Mouse (Mus musculus): ENCODE measurements around the gene Map3k1. TPM values are rescaled to one million over a fixed set of nuclear protein-coding genes. Genes with fewer than 3 reads are reported as not detected.
A peak's percentile ranks its signal among the peaks of the same experiment; 100 is the strongest.

Gene Map3k1
- polyA plus RNA-seq, 1 experiment = 11.1 TPM

DNA sequence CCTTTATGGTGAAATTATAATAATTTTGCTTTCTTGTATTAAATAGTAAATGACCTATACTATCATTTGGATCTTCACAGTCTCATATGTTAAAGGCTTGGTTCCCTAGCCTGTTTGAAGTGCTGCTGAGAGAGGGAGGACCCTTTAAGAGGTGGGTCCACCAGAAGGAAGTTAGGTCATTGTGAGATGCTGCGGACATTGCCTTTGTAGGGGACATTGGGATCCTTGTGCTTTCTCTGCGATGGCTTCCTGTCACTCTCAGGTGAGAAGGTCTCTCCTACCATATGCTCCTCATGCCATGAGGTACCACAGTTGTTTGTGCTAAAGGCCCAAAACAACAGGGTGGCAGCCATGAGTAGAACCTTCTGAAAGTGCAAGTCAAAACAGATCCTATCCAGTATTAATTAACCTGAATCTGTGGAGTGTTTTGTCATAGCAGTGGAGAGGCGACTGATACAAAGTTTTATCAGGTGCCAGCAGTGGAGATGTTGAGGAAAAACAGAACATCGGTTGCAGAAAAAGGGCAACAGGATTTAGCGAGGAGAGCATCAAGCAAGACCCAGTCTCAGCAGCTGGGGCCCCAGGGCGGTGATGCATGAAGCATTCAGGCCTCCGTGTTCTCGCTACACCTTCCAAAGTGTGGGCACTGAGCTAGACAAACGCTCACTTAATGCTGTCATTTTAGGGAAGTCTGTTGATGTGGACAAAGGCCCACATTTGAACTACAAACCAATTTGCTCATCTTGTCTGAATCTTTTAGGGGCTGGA is 11.0 kb upstream of the Map3k1 start:
- H3K4me1 ChIP-seq (ENCODE audit: control insufficient read depth, insufficient read depth, insufficient read length, low read length) = no peaks in the 10 kb centered on the region; the same call in 1 of the 2 replicates
- no peak overlapping the region for H3K4me3 ChIP-seq (ENCODE audit: insufficient read depth, low read depth, low read length)
- H3K27ac ChIP-seq (replicated peaks; ENCODE audit: low read depth, low read length) = no peak overlapping the region

DNA sequence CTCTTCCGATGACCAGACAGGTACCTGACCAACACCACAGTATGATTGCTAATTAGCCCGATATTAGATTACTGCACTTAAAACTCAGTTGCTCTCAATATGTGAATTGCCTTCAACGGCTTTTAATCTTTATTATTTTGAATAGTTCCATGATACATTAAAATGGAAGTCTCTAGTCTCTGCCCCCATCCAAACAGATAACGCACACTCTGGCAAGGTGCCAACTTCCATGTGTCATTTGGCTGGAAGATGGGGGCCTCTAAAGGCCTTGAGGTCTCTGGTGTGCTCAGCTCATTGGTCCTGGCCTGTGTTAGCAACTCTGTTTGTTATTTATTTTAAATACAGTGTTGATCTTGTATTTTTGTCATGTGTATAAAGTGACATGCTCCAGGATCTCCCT is 10.3 kb upstream of the Map3k1 start:
- no peaks in the 10 kb centered on the region; the same call in 1 of the 2 replicates for H3K4me1 ChIP-seq (ENCODE audit: control insufficient read depth, insufficient read depth, insufficient read length, low read length)
- H3K27ac ChIP-seq (replicated peaks; ENCODE audit: low read depth, low read length) = no peak overlapping the region
- H3K4me3 ChIP-seq (ENCODE audit: insufficient read depth, low read depth, low read length) = no peak overlapping the region

DNA sequence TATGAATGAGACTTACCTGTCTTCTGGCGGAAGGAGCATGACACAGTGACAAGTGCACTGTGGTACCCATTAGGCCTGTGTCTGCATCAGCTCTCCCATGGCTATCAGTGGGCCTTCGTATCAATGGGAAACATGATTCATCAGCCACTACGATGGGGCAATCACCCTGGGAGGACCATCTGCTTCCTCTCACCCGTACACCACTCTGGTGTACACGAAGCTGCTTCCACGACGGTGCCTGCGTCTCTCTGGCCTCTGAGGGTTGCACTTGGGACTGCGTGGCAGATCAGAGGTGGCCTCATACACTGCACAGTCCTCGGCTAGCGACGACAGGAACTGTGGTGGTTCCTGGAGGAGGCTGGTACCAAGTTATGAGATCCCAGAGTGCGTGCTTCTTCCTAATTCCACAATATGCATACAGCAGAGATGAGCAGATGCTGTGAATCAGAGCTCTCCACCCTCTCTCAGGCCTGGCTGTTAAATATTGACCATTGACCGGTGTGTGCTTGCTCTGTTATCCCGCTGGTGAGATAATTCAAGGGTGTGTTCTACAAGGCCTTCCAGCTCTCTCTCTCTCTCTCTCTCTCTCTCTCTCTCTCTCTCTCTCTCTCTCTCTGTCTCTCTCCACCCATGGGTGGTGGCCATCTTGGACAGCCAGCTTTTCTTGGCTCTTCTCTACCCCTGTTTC is 9.6 kb upstream of the Map3k1 start:
- Histone ChIP-seq H3K27ac (replicated peaks; ENCODE audit: low read depth, low read length) (no peak overlapping the region), H3K4me1 (ENCODE audit: control insufficient read depth, insufficient read depth, insufficient read length, low read length) (no peaks in the 10 kb centered on the region), H3K4me3 (ENCODE audit: insufficient read depth, low read depth, low read length) (no peak overlapping the region)

DNA sequence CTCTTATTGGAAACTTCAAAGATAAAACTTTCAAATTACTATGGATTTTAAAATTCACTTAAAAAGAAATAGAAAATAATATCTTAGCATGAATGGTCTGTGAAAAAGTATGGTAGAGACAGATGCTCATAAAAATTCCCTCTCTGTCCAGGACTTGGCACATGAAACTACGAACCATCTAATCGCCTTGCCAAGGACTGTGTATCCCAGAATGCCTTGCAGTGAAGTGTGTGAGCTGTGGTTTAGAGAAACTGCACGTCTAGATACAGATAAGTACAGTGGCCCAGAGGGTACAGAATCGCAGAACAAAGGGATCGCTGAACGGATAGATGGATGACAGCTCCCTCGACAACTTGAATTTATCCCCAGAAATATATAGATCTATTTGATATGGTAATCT is 9.0 kb upstream of the Map3k1 start:
- H3K4me3 ChIP-seq (ENCODE audit: insufficient read depth, low read depth, low read length) = no peak overlapping the region
- H3K27ac ChIP-seq (replicated peaks; ENCODE audit: low read depth, low read length) = no peak overlapping the region

DNA sequence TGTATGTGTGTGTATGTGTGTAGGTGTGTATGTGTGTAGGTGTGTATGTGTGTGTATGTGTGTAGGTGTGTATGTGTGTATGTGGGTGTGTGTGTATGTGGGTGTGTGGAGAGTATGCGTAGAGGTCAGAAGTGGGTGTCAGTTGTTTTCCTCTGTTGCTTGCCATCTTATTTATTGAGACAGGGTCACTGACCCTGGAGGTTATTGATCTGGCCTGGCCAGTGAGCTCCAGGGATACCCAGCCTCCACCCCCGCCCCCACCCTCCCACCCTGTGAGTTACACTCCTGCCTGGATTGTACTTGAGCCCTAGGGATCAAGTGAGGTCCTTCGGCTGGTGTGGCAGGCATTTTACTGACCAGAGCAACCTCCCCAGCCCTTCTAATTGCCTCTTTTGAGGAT is 7.6 kb upstream of the Map3k1 start:
- no peaks in the 10 kb centered on the region for H3K4me1 ChIP-seq (ENCODE audit: control insufficient read depth, insufficient read depth, insufficient read length, low read length)
- H3K27ac ChIP-seq (replicated peaks; ENCODE audit: low read depth, low read length) = no peak overlapping the region
- no peak overlapping the region for H3K4me3 ChIP-seq (ENCODE audit: insufficient read depth, low read depth, low read length)

More for the DNA sequence above, 9.0 kb upstream of the Map3k1 start:
- no peaks in the 10 kb centered on the region for H3K4me1 ChIP-seq (ENCODE audit: control insufficient read depth, insufficient read depth, insufficient read length, low read length)

DNA sequence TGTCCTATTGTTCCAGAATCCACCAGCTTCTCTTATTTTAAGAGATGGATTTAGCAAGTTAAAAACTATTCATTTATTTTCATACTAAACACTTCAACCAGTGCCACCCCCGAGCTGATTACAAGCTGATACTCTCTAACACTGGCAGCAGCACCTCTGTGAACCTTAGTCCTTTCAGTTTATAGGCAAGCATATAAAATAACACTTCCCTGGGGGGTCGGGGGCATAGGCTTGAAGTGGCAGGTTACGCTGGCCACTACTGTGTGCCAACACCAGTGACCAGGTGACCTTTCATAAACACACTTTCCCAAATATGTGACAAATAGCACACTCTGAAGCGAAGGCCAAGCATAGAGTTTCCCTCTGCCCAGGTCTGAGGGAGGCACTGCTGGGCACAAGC is 6.7 kb upstream of the Map3k1 start:
- Histone ChIP-seq H3K4me1 (ENCODE audit: control insufficient read depth, insufficient read depth, insufficient read length, low read length) (no peaks in the 10 kb centered on the region), H3K4me3 (ENCODE audit: insufficient read depth, low read depth, low read length) (no peak overlapping the region), H3K27ac (replicated peaks; ENCODE audit: low read depth, low read length) (no peak overlapping the region)

DNA sequence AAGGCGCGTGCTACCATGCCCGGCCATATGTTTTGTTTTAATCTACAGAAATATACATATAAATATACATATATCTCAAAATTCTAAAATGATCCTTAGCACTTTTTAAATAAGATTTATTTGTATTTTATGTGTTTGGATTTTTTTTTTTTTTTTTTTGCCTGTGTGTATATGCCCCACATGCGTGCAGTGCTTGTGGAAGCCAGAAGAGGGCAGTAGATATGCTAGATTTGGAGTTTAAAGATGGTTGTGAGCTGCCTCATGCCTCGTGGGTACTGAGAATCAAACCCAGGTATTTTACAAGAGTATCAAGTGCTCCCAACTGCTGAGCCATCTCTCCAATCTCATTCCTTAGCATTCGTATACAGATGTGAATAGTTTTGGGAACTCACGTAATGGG is 6.2 kb upstream of the Map3k1 start:
- Histone ChIP-seq H3K4me1 (ENCODE audit: control insufficient read depth, insufficient read depth, insufficient read length, low read length) (no peaks in the 10 kb centered on the region), H3K27ac (replicated peaks; ENCODE audit: low read depth, low read length) (no peak overlapping the region), H3K4me3 (ENCODE audit: insufficient read depth, low read depth, low read length) (no peak overlapping the region)

DNA sequence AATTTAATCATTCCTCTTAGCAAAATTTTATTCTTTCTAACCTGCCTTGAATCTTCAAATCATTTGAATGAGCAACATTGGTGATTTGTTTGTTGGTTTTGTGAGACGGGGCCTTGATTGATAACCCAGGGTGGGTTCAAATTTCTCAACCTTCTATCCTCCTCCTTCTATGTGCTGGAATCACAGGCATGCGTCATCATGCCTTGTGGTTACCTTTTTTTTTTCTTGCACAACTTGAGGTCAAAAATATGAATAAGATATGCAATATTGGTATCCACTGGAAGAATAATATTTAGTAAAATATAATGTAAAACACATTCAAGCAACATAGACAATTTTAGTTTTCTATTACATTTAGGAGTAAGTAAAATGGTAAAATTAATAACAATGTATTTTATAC is 3.9 kb upstream of the Map3k1 start:
- Histone ChIP-seq H3K4me1 (ENCODE audit: control insufficient read depth, insufficient read depth, insufficient read length, low read length) (no peaks in the 10 kb centered on the region), H3K4me3 (ENCODE audit: insufficient read depth, low read depth, low read length) (no peak overlapping the region), H3K27ac (replicated peaks; ENCODE audit: low read depth, low read length) (no peak overlapping the region)

DNA sequence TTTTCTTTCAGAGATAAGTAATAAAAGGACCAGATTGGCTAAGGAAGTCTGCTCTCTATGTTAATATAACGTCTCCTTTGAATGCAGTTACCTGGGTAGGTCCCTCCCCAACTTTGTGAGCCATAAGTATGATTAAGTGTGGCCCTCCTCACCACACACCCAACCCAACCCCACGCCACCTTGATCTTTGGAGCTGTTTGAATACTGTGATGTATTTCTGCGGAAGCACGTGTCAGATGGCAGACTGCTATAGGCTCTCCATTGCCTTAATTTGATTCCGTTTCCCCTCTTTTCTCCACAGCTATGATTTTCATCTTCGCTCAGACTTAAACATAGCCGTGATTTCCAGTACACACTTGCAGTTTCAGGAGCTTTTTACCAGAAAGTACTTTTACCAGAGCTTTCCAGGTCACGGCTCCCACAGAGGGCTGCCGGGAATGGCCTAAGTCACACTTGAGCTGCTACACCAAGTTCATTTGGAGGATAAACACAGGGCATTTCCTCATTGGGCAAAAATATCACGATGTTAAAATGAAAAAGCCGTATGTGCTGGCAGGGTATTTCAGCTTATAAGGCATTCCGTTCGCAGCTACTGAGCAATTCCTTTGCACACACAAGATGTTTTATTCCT is 2.3 kb upstream of the Map3k1 start:
- no peaks in the 10 kb centered on the region for H3K4me1 ChIP-seq (ENCODE audit: control insufficient read depth, insufficient read depth, insufficient read length, low read length)
- no peak overlapping the region for H3K4me3 ChIP-seq (ENCODE audit: insufficient read depth, low read depth, low read length)
- no peak overlapping the region for H3K27ac ChIP-seq (replicated peaks; ENCODE audit: low read depth, low read length)

DNA sequence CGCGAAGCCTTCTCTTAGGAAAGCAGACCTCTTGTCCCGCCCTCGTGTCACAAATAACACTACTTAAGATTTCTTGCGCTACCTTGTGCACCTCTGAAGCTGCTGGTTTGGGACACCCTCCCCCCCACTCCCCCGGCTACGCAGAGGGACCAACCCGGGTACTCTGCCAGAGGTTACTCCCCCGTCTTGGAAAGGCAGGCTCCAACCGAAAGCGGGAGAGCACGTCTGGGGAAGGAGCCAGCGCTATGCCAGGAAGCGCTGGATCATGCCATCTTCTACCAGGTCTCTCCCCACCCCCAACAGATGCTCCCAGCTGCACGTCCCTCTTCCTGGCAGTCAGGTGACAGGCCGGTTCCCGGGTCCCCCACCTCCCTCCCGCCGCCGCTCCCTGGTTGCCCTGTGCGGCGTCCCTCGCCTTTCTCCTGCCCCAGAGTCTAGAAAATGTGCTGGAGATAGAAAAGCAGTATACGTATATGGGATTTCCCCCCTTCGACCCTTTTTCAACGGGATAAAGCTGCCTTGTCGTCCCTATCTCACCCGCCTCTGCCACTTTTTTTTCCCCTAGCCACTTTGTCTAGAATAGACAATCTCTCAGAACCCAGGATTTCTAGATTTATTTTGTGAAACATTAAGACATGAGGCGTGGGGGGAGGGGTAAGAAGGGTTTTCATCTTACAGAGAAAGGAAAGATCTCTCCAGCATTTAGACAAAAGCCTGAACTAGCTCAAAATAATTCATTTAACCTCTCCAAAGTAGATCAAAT is 854 bp upstream of the Map3k1 start:
- Histone ChIP-seq H3K4me3 (ENCODE audit: insufficient read depth, low read depth, low read length) (peak overlapping the region; percentile 81), H3K27ac (replicated peaks; ENCODE audit: low read depth, low read length) (peak overlapping the region; percentile 82), H3K4me1 (ENCODE audit: control insufficient read depth, insufficient read depth, insufficient read length, low read length) (peaks cover 9% of the 10 kb centered on the region; the same call in 1 of the 2 replicates)

DNA sequence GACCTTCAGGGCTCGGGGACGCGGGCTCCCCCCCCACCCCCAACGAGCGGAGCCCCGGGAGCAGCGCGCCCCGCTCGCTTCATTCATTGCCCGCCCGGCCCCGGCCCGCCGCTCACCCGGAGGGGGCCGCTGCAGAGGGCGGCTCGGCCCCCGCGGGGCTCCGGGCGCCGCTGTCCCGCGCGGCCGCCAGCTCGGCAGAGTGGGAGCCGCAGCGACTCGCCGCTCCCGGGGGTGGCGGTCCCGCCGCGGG is 481 bp downstream of the Map3k1 start:
- peak overlapping the region; percentile 95 for H3K4me3 ChIP-seq (ENCODE audit: insufficient read depth, low read depth, low read length)
- peaks cover 18% of the 10 kb centered on the region for H3K4me1 ChIP-seq (ENCODE audit: control insufficient read depth, insufficient read depth, insufficient read length, low read length)
- peak overlapping the region; percentile 79 for H3K27ac ChIP-seq (replicated peaks; ENCODE audit: low read depth, low read length)

DNA sequence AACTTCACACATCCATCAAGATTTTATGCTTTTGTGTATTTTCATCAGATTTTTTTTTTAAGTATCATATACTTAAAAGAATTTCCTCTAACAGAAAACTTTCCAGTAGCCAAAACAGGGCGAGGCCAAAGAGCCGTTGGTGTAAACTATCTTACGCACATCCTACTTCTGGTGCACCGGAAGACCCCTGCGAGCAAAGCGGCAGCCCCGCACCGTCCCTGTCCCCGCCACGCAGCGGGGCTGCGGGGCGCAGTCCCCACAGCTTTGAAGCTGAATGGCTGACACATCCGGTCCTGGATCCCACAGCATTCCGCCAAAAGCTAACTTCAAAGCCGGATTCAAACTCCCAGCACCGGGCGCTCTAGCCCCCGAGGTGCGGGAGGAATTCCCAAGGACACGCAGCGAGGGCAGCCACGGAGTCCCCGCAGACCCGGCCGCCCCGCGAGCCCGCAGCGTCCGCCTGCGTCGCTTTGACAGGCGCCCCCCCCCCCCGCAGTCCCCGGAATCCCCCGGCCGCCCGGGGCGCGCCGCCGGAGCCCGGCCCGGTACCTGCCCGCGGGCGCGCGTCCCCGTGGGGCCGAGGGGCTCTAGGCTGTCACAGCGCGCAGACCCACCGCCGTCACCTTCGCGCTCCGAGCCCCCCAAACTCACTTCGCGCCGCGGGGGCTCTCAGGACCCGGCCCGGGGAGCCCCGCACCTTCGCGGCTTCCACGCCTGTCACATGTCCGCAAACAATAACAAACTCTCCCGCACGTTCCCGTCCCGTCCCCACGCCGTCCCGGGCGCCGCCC is 1.0 kb downstream of the Map3k1 start:
- Histone ChIP-seq H3K4me3 (ENCODE audit: insufficient read depth, low read depth, low read length) (peak overlapping the region; percentile 95), H3K4me1 (ENCODE audit: control insufficient read depth, insufficient read depth, insufficient read length, low read length) (peaks cover 23% of the 10 kb centered on the region), H3K27ac (replicated peaks; ENCODE audit: low read depth, low read length) (peak overlapping the region; percentile 93)

DNA sequence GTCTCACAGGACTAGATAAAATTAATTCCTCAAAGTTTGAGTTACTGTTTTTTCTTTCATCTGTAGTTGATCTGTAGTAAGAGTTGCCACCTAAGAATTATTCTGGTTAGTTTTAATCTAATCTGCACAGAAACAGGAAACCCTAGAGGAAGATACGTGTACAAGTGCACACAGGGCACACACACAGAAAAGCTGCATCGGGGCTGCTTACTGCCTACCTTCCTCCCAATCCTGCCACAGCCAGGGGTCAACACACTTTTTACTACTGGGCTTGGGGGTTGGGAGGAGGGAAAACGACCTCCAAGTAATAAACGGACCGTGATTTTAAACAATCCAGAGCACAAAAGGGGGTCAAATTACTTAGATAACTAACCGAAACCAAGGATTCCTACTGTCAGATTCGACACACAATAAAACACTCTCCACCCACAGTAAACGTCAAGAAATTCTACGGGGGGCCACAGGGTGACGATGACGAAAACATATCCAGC is 1.6 kb downstream of the Map3k1 start:
- peak overlapping the region; percentile 95 for H3K4me3 ChIP-seq (ENCODE audit: insufficient read depth, low read depth, low read length)
- peaks cover 29% of the 10 kb centered on the region for H3K4me1 ChIP-seq (ENCODE audit: control insufficient read depth, insufficient read depth, insufficient read length, low read length)
- peak overlapping the region; percentile 93 for H3K27ac ChIP-seq (replicated peaks; ENCODE audit: low read depth, low read length)
